Mouse (Mus musculus): ENCODE measurements around the gene Prg3. TPM values are rescaled to one million over a fixed set of nuclear protein-coding genes. Genes with fewer than 3 reads are reported as not detected.

Prg3 gene
- not detected in 2 replicates for polyA plus RNA-seq (2015; fragmentation: Nextera tagmentation; extraction: Ambion mirVana)

DNA sequence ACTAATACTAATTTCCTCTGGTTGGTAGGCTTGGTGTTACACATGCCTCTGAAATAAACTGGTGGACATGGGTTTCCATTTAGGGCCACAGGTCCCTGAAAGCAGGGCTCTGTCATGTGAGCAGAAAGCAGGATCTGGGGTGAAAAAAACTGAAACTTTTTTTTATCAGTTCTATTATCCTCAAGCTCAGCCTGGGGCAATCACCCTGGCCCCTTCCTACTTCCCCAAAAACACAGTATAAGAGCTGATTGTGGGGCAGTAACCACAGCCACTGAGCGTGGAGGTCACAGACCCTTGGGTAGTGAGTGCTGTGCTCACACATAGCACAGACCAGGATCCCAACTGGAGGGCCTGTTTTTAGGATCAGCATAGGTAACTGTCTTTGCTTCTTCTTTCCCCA is at the start of gene Prg3:
Prg3 (plus strand) TSS at position 286 of the 400 bp plus-strand sequence.
- H3K4me2 ChIP-seq (replicated peaks): no peak within 1 kb of the TSS
- H3K27ac ChIP-seq (replicated peaks): no peak within 1 kb of the TSS
- WGBS: 76% methylated on average over 1 of the region's 1 CpGs
- no peaks in the 10 kb centered on the region for H3K4me1 ChIP-seq
- ATAC-seq (replicated peaks): no peak
- H3K9ac ChIP-seq (replicated peaks): no peak within 1 kb of the TSS
- H3K4me3 ChIP-seq: no peak within 1 kb of the TSS
- no peaks in the 10 kb centered on the region for H3K27me3 ChIP-seq
- no peaks in the 10 kb centered on the region for H3K36me3 ChIP-seq
- no peaks in the 10 kb centered on the region for H3K9me3 ChIP-seq

- H3K27ac ChIP-seq (replicated peaks): no peak overlapping the region
- H3K4me1 ChIP-seq: peaks cover 7% of the 10 kb centered on the region
- no peaks in the 10 kb centered on the region for H3K9me3 ChIP-seq
- WGBS: 88% methylated on average over 5 of the region's 5 CpGs
- no peaks in the 10 kb centered on the region for H3K36me3 ChIP-seq
- H3K4me3 ChIP-seq: no peak overlapping the region
- no peak overlapping the region for H3K9ac ChIP-seq (replicated peaks)
- H3K27me3 ChIP-seq: no peaks in the 10 kb centered on the region
- no peak for ATAC-seq (replicated peaks)
- H3K4me2 ChIP-seq (replicated peaks): no peak overlapping the region
Measured at GRCm38 (mm10) chr2:84938249-84938946, 49.6 kb upstream of the Prg3 start.

GRCm38 (mm10) chr2:84939306-84939705 is 48.7 kb upstream of the Prg3 start:
- Histone ChIP-seq H3K9me3 (no peaks in the 10 kb centered on the region), H3K36me3 (no peaks in the 10 kb centered on the region), H3K9ac (replicated peaks) (no peak overlapping the region), H3K27me3 (no peaks in the 10 kb centered on the region), H3K4me3 (no peak overlapping the region), H3K4me1 (peaks cover 7% of the 10 kb centered on the region), H3K4me2 (replicated peaks) (no peak overlapping the region), H3K27ac (replicated peaks) (no peak overlapping the region)
- 93% methylated on average over 3 of the region's 3 CpGs for WGBS
- ATAC-seq (replicated peaks): no peak

- 92% methylated on average over 6 of the region's 6 CpGs for WGBS
- H3K4me1 ChIP-seq: peaks cover 4% of the 10 kb centered on the region
- no peak overlapping the region for H3K9ac ChIP-seq (replicated peaks)
- no peak overlapping the region for H3K4me3 ChIP-seq
- no peak for ATAC-seq (replicated peaks)
- H3K9me3 ChIP-seq: no peaks in the 10 kb centered on the region
- H3K27ac ChIP-seq (replicated peaks): no peak overlapping the region
- H3K36me3 ChIP-seq: no peaks in the 10 kb centered on the region
- H3K4me2 ChIP-seq (replicated peaks): no peak overlapping the region
- H3K27me3 ChIP-seq: no peaks in the 10 kb centered on the region
Measured at GRCm38 (mm10) chr2:84939711-84940110, 48.3 kb upstream of the Prg3 start.

- H3K27me3 ChIP-seq: no peaks in the 10 kb centered on the region
- 80% methylated on average over 2 of the region's 2 CpGs for whole genome bisulfite sequencing
- H3K36me3 ChIP-seq: no peaks in the 10 kb centered on the region
- no peak overlapping the region for H3K4me3 ChIP-seq
- no peak overlapping the region for H3K27ac ChIP-seq (replicated peaks)
- no peak overlapping the region for H3K9ac ChIP-seq (replicated peaks)
- ATAC-seq (replicated peaks): no peak
- no peaks in the 10 kb centered on the region for H3K4me1 ChIP-seq
- H3K4me2 ChIP-seq (replicated peaks): no peak overlapping the region
- H3K9me3 ChIP-seq: no peaks in the 10 kb centered on the region
Measured at GRCm38 (mm10) chr2:84941332-84941731, 46.7 kb upstream of the Prg3 start.

GRCm38 (mm10) chr2:84941795-84942194 is 46.2 kb upstream of the Prg3 start:
- Histone ChIP-seq H3K4me1 (no peaks in the 10 kb centered on the region), H3K9me3 (no peaks in the 10 kb centered on the region), H3K27ac (replicated peaks) (no peak overlapping the region), H3K4me2 (replicated peaks) (no peak overlapping the region), H3K9ac (replicated peaks) (no peak overlapping the region), H3K4me3 (no peak overlapping the region), H3K36me3 (no peaks in the 10 kb centered on the region), H3K27me3 (no peaks in the 10 kb centered on the region)
- no peak for ATAC-seq (replicated peaks)
- WGBS: 89% methylated on average over 4 of the region's 4 CpGs

- Histone ChIP-seq H3K9ac (replicated peaks) (no peak overlapping the region), H3K27ac (replicated peaks) (peak overlapping the region; percentile 13), H3K4me1 (peaks cover 4% of the 10 kb centered on the region; the same call in 1 of the 2 replicates), H3K9me3 (no peaks in the 10 kb centered on the region), H3K36me3 (no peaks in the 10 kb centered on the region), H3K4me2 (replicated peaks) (no peak overlapping the region), H3K27me3 (no peaks in the 10 kb centered on the region), H3K4me3 (no peak overlapping the region)
- WGBS: 75% methylated on average over 3 of the region's 3 CpGs
- ATAC-seq (replicated peaks): peak; percentile 41
Measured at GRCm38 (mm10) chr2:84947154-84947771, 40.8 kb upstream of the Prg3 start.

DNA sequence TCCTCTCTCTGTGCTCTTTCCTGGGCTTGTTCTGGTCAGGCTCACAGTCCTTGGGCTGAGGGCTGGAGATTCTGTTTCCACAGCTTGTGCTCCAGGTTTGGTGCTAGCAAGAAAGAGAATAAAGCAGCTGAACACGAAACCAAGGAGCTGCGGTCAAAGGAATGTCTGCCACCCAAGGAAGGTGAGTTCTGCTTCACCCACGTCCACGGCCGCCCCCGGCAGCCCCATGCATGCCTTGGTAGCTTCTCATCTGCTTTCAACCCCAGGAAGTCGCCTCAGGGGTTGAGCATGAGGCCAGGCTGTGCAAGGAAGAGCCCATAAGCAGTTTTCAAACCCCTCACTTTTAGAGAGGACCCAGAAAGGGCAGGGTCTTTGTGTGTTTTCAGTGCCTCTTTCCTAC is 39.8 kb upstream of the Prg3 start:
- Histone ChIP-seq H3K4me1 (peaks cover 4% of the 10 kb centered on the region; the same call in 1 of the 2 replicates), H3K4me3 (no peak overlapping the region), H3K9ac (replicated peaks) (no peak overlapping the region), H3K27ac (replicated peaks) (peak overlapping the region; percentile 34; the same call in 1 of the 2 replicates), H3K9me3 (no peaks in the 10 kb centered on the region), H3K4me2 (replicated peaks) (no peak overlapping the region), H3K36me3 (no peaks in the 10 kb centered on the region), H3K27me3 (no peaks in the 10 kb centered on the region)
- WGBS: 92% methylated on average over 7 of the region's 7 CpGs
- ATAC-seq (replicated peaks): no peak

DNA sequence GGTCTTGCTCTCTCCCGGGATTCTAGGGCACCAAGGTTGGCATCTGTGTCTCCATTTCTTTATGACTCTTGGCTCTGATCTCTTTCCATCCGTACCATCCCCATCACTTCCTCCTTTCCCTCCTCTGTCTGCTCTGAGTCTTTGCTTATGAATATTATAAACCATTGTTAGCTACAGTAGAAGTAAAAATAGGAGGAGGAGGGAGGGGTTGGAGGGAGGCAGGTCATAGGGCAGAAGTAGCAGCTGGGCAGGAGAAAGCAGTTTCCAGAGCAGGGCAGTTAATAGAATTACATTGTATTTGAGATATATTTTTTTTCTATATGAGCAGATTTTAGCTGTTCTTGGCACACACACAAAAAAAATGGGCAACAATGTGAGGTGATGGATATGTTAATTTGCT is 39.3 kb upstream of the Prg3 start:
- 85% methylated on average over 2 of the region's 2 CpGs for WGBS
- Histone ChIP-seq H3K9ac (replicated peaks) (no peak overlapping the region), H3K4me2 (replicated peaks) (no peak overlapping the region), H3K9me3 (no peaks in the 10 kb centered on the region), H3K4me1 (peaks cover 4% of the 10 kb centered on the region; the same call in 1 of the 2 replicates), H3K4me3 (no peak overlapping the region), H3K36me3 (no peaks in the 10 kb centered on the region), H3K27ac (replicated peaks) (peak overlapping the region; percentile 34; the same call in 1 of the 2 replicates), H3K27me3 (no peaks in the 10 kb centered on the region)
- no peak for ATAC-seq (replicated peaks)

DNA sequence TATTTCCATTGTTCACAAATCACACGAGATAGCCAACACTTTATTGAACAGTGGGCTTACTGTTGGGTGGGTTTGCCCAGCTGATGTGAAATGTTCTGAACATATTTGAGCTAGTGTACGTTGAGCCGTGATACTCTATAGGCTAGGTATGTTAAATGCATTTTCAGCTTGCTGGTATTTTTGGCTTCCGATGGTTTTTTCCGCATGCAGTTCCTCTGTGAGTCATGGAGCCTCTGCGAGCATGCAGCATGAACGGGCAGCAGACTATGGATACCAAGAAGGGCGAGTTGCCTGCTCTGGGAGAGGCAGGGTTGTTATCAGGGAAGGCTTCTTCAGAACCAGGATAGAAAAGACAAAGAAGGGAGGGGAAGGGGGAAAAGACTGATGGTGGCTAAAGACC is 37.0 kb upstream of the Prg3 start:
- Histone ChIP-seq H3K4me1 (peaks cover 4% of the 10 kb centered on the region; the same call in 1 of the 2 replicates), H3K9ac (replicated peaks) (no peak overlapping the region), H3K27ac (replicated peaks) (no peak overlapping the region), H3K27me3 (no peaks in the 10 kb centered on the region), H3K36me3 (no peaks in the 10 kb centered on the region), H3K4me3 (no peak overlapping the region), H3K4me2 (replicated peaks) (no peak overlapping the region), H3K9me3 (no peaks in the 10 kb centered on the region)
- 94% methylated on average over 8 of the region's 8 CpGs for WGBS
- no peak for ATAC-seq (replicated peaks)

GRCm38 (mm10) chr2:84952251-84952650 is 35.8 kb upstream of the Prg3 start:
- peaks cover 4% of the 10 kb centered on the region; the same call in 1 of the 2 replicates for H3K4me1 ChIP-seq
- no peak overlapping the region for H3K27ac ChIP-seq (replicated peaks)
- 74% methylated on average over 1 of the region's 1 CpGs for WGBS
- H3K9ac ChIP-seq (replicated peaks): no peak overlapping the region
- ATAC-seq (replicated peaks): no peak
- no peaks in the 10 kb centered on the region for H3K36me3 ChIP-seq
- no peak overlapping the region for H3K4me2 ChIP-seq (replicated peaks)
- no peaks in the 10 kb centered on the region for H3K9me3 ChIP-seq
- no peaks in the 10 kb centered on the region for H3K27me3 ChIP-seq
- H3K4me3 ChIP-seq: no peak overlapping the region

GRCm38 (mm10) chr2:84952693-84953092 is 35.3 kb upstream of the Prg3 start:
- ATAC-seq (replicated peaks): no peak
- no peaks in the 10 kb centered on the region for H3K9me3 ChIP-seq
- no peaks in the 10 kb centered on the region for H3K36me3 ChIP-seq
- H3K9ac ChIP-seq (replicated peaks): no peak overlapping the region
- 87% methylated on average over 4 of the region's 4 CpGs for WGBS
- no peak overlapping the region for H3K27ac ChIP-seq (replicated peaks)
- no peak overlapping the region for H3K4me3 ChIP-seq
- H3K4me1 ChIP-seq: peaks cover 4% of the 10 kb centered on the region; the same call in 1 of the 2 replicates
- no peak overlapping the region for H3K4me2 ChIP-seq (replicated peaks)
- H3K27me3 ChIP-seq: no peaks in the 10 kb centered on the region
